Mouse (Mus musculus) midbrain, embryonic 13.5 days (tissue): Measurements from ENCODE around the gene Ksr2. TPM values are rescaled to one million over a fixed set of nuclear protein-coding genes. Genes with fewer than 3 reads are reported as not detected.

Experiments
- ATAC-seq: fragments of 200-750 bp; cut with Nextera tagmentation; 2 replicates; pipeline ENCODE4 v1.8.0; 2017; ENCODE audit warnings: mild to moderate bottlenecking, moderate TSS enrichment, moderate library complexity
- H3K27ac ChIP-seq: fragments of 300-500 bp; sonication (generic); 2 replicates; pipeline ENCODE4 v1.5.1; 2015; ENCODE audit warnings: inconsistent platforms, mild to moderate bottlenecking, moderate library complexity
- H3K27me3 ChIP-seq: fragments of 300-500 bp; sonication (generic); 2 replicates; pipeline ENCODE4 v1.6.1; 2015; ENCODE audit warnings: mild to moderate bottlenecking, inconsistent platforms
- H3K36me3 ChIP-seq: fragments of 300-500 bp; sonication (generic); 2 replicates; pipeline ENCODE4 v1.6.1; 2015; ENCODE audit warnings: mild to moderate bottlenecking, inconsistent platforms
- H3K4me1 ChIP-seq: fragments of 300-500 bp; sonication (generic); replicated peaks from 2 replicates; pipeline ENCODE4 v1.6.1; 2015; ENCODE audit warnings: inconsistent platforms
- H3K4me2 ChIP-seq: fragments of 300-500 bp; sonication (generic); replicated peaks from 2 replicates; pipeline ENCODE4 v1.6.1; 2015; ENCODE audit warnings: moderate library complexity, mild to moderate bottlenecking, inconsistent platforms
- H3K4me3 ChIP-seq: fragments of 300-500 bp; sonication (generic); replicated peaks from 2 replicates; pipeline ENCODE4 v1.5.1; 2015; ENCODE audit warnings: mild to moderate bottlenecking, inconsistent platforms
- H3K9ac ChIP-seq: fragments of 300-500 bp; sonication (generic); replicated peaks from 2 replicates; pipeline ENCODE4 v1.6.1; 2015; ENCODE audit warnings: mild to moderate bottlenecking, inconsistent platforms
- H3K9me3 ChIP-seq: fragments of 300-500 bp; sonication (generic); 2 replicates; pipeline ENCODE4 v1.6.1; 2016; ENCODE audit warnings: mild to moderate bottlenecking, inconsistent platforms
- WGBS: fragments of 180-500 bp; shearing (Covaris S2); methylation state at CpG from one replicate; pipeline ENCODE4 v1.1.7; 2015; 5-methylcytosine and 5-hydroxymethylcytosine counted together
- polyA plus RNA-seq: library from polyadenylated mRNA; unstranded; fragments of >200 nt; fragmentation: Nextera tagmentation; extraction: Ambion mirVana; gene quantifications from 2 replicates; pipeline ENCODE4 v1.2.1, GENCODE M21; 2015

Gene Ksr2
- polyA plus RNA-seq, 1 experiment from 2014 or later: 6.9 TPM

GRCm38 (mm10) chr5:117486092-117486491 lies 72.3 kb downstream of the Ksr2 start:
- Histone ChIP-seq H3K27me3 (no peaks in the 10 kb centered on the region), H3K36me3 (no peaks in the 10 kb centered on the region), H3K4me1 (peaks cover 3% of the 10 kb centered on the region; the same call in 1 of the 2 replicates), H3K4me3 (no peak overlapping the region), H3K9me3 (no peaks in the 10 kb centered on the region), H3K9ac (no peak overlapping the region), H3K27ac (no peak overlapping the region), H3K4me2 (no peak overlapping the region)
- 65% methylated on average over 7 of the region's 7 CpGs for WGBS
- no peak for ATAC-seq

GRCm38 (mm10) chr5:117488155-117488554 lies 74.4 kb downstream of the Ksr2 start:
- H3K36me3 ChIP-seq: no peaks in the 10 kb centered on the region
- H3K27me3 ChIP-seq: no peaks in the 10 kb centered on the region
- H3K9me3 ChIP-seq: no peaks in the 10 kb centered on the region
- ATAC-seq: no peak
- 85% methylated on average over 6 of the region's 6 CpGs for WGBS
- peaks cover 13% of the 10 kb centered on the region for H3K4me1 ChIP-seq
- no peak overlapping the region for H3K4me3 ChIP-seq
- H3K4me2 ChIP-seq: no peak overlapping the region
- H3K27ac ChIP-seq: no peak overlapping the region
- no peak overlapping the region for H3K9ac ChIP-seq

DNA sequence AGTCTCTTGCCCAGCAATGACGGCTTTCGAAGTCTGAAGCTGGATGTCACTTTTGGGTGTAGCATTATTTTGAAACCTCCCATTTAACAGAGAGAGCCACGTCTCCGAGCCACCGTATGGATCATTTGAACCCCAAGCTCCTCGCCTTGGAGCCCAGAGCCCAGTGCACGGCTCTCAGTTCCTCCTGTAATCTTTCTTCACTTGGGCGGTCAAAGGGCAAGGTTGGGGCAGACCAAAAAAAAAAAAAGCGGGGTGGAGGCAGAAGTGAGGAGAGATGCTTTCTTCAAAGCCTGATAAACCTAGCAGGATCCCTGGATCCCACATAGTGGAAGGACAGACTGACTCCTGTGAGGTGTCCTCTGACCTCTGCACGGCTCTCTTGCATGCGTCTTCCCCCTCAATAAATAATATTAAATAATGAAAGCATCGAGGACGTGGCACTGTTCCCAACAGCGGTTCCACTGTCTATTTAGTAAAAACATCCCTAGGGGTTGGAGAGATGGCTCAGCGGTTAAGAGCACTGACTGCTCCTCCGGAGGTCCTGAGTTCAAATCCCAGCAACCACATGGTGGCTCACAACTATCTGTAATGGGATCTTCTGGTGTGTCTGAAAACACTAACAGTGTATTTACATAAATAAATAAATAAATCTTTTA lies 75.0 kb downstream of the Ksr2 start:
- no peak for ATAC-seq

DNA sequence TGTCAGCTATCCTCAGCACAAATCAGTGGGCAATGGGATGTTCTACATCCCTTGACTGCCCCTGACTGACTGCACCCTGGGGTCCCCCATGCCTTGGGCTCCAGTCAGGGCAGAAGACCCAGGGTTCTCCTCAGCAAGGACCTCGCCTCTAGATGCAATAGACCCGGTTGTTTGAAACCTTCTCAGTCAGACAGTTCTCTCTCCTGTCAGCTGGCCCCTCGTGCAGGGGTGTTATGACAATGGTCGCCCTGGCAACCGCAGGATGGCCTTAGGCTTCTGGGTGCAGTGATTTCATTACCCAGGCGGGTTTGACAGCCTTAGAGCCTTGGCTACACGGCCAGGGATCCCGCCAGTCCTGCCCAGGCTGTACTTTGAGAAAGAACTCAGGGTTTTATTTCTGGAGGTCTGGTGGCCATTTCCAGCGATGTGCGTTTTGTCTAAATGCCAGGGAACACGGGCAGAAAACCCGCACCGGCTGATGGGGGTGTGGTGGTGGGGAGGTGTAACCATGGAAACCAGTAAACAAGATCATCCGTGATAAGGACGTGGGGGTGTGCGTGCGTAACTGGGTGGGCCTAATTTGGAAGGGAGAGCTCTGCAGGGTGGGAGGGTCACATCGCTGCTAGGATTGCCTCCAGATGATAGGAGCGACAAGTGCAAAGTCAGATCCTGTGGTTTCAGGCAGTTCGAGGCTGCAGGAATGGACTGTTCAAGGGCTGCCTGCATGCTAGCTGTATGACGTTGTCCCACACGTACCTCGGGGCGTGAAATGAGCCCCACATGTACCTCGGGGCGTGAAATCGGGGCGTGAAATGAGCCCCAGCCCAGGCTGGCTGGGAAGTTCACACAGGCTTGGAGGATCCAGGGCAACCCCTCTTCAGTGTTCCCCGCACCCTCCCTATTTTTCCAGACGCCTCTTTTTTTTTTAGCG lies 79.4 kb downstream of the Ksr2 start:
- Histone ChIP-seq H3K36me3 (no peaks in the 10 kb centered on the region), H3K4me2 (peak overlapping the region; percentile 60), H3K4me1 (peaks cover 20% of the 10 kb centered on the region), H3K9ac (peak overlapping the region; percentile 52), H3K27ac (peak overlapping the region; percentile 83), H3K4me3 (peak overlapping the region; percentile 29), H3K27me3 (no peaks in the 10 kb centered on the region), H3K9me3 (no peaks in the 10 kb centered on the region)
- WGBS: 13% methylated on average over 31 of the region's 31 CpGs
- peak; percentile 93 for ATAC-seq

More for the DNA sequence above, 75.0 kb downstream of the Ksr2 start:
- 89% methylated on average over 16 of the region's 16 CpGs for WGBS
- H3K9ac ChIP-seq: no peak overlapping the region
- H3K36me3 ChIP-seq: no peaks in the 10 kb centered on the region
- no peak overlapping the region for H3K4me3 ChIP-seq
- H3K4me2 ChIP-seq: no peak overlapping the region
- H3K9me3 ChIP-seq: no peaks in the 10 kb centered on the region
- no peaks in the 10 kb centered on the region for H3K27me3 ChIP-seq
- H3K27ac ChIP-seq: no peak overlapping the region
- H3K4me1 ChIP-seq: peaks cover 19% of the 10 kb centered on the region

DNA sequence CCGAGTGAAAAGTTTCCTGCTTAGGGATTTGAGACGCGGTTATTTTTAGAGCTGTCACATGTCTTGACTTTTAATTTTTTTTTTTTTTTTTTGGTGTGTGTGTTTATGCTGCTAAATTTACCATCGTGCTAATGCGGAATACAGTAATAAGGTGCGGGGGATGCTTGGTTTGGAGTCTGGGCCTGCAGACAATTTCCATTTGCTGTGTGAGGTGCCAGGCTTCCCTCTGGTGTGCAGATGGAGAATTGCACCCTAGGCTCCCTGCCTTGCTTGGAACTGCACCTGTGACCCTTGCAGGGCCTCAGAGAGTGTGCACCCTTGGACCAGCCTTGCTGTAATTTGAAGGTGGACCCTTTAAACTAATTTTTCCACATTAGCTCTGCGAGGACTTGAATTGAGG lies 80.1 kb downstream of the Ksr2 start:
- Histone ChIP-seq H3K4me1 (peaks cover 20% of the 10 kb centered on the region), H3K9ac (0 out of 2 replicates have a peak overlapping the region, but pooled peaks have one; percentile 52), H3K27me3 (no peaks in the 10 kb centered on the region), H3K27ac (no peak overlapping the region; the same call in 1 of the 2 replicates), H3K4me2 (peak overlapping the region; percentile 60), H3K4me3 (no peak overlapping the region), H3K36me3 (no peaks in the 10 kb centered on the region), H3K9me3 (no peaks in the 10 kb centered on the region)
- 23% methylated on average over 7 of the region's 7 CpGs for WGBS
- ATAC-seq: peak; percentile 40; the same call in 1 of the 2 replicates

- Histone ChIP-seq H3K36me3 (peaks cover 6% of the 10 kb centered on the region), H3K27ac (no peak overlapping the region), H3K9me3 (no peaks in the 10 kb centered on the region), H3K9ac (no peak overlapping the region), H3K27me3 (no peaks in the 10 kb centered on the region), H3K4me2 (no peak overlapping the region), H3K4me1 (peaks cover 17% of the 10 kb centered on the region), H3K4me3 (no peak overlapping the region)
- no peak for ATAC-seq
- 67% methylated on average over 21 of the region's 21 CpGs for WGBS
These were observed 83.3 kb downstream of the Ksr2 start for GRCm38 (mm10) chr5:117497084-117497483.

DNA sequence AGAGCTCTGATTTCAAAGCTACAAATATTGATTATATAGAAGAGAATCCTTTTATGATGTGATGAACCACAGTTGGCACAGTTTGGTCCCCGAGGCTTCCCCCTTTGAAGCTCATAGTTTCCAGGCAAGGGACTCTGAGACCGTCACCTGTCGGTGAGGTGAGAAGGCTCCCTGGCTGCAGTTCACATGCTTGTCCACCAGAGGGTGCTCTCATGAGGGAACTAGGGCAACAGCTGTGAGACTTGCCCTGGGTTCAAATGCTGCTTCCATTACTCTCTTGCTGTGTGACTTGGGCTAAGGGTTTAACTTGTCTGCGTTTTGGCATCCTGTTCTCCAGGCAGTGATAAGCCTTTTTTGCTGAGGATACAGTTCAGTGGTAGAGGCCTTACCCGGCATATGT lies 88.8 kb downstream of the Ksr2 start:
- Histone ChIP-seq H3K4me2 (no peak overlapping the region), H3K27me3 (no peaks in the 10 kb centered on the region), H3K9me3 (no peaks in the 10 kb centered on the region), H3K36me3 (peaks cover 6% of the 10 kb centered on the region), H3K4me1 (no peaks in the 10 kb centered on the region), H3K4me3 (no peak overlapping the region), H3K9ac (no peak overlapping the region), H3K27ac (no peak overlapping the region)
- ATAC-seq: no peak
- 90% methylated on average over 5 of the region's 5 CpGs for WGBS

GRCm38 (mm10) chr5:117504431-117504830 lies 90.6 kb downstream of the Ksr2 start:
- Histone ChIP-seq H3K27me3 (no peaks in the 10 kb centered on the region), H3K4me1 (no peaks in the 10 kb centered on the region), H3K4me3 (no peak overlapping the region), H3K9me3 (no peaks in the 10 kb centered on the region), H3K36me3 (peaks cover 6% of the 10 kb centered on the region), H3K9ac (no peak overlapping the region), H3K4me2 (no peak overlapping the region), H3K27ac (no peak overlapping the region)
- no peak for ATAC-seq
- 93% methylated on average over 5 of the region's 5 CpGs for WGBS

DNA sequence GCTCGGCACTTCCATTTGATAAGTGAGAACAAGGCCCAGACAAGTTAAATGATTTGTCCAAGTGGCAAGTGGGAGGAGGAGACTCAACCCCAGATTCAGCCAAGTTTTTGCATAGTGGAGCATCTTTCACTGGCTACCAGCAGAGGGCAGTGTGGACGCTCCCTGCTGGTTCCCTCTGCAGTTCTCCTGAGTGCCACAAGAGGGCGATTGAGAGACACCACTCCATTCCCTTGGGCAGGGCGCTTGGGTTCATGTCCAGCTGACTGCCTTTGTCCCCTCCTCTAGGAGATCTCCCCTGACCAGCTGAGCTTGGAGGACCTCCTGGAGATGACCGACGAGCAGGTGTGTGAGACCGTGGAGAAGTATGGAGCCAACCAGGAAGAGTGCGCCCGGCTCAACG lies 91.4 kb downstream of the Ksr2 start:
- WGBS: 70% methylated on average over 10 of the region's 10 CpGs
- no peak overlapping the region for H3K4me2 ChIP-seq
- ATAC-seq: peak; percentile 51; the same call in 1 of the 2 replicates

GRCm38 (mm10) chr5:117505769-117506168 lies 92.0 kb downstream of the Ksr2 start:
- Histone ChIP-seq H3K27me3 (no peaks in the 10 kb centered on the region), H3K4me2 (no peak overlapping the region), H3K9ac (no peak overlapping the region), H3K27ac (no peak overlapping the region), H3K4me1 (peaks cover 3% of the 10 kb centered on the region; the same call in 1 of the 2 replicates), H3K4me3 (no peak overlapping the region), H3K36me3 (peaks cover 6% of the 10 kb centered on the region), H3K9me3 (no peaks in the 10 kb centered on the region)
- WGBS: 80% methylated on average over 7 of the region's 7 CpGs
- no peak for ATAC-seq

More for the DNA sequence above, 91.4 kb downstream of the Ksr2 start:
- Histone ChIP-seq H3K9ac (no peak overlapping the region), H3K27me3 (no peaks in the 10 kb centered on the region), H3K4me1 (peaks cover 3% of the 10 kb centered on the region; the same call in 1 of the 2 replicates), H3K4me3 (no peak overlapping the region), H3K9me3 (no peaks in the 10 kb centered on the region), H3K27ac (no peak overlapping the region), H3K36me3 (peaks cover 6% of the 10 kb centered on the region)

DNA sequence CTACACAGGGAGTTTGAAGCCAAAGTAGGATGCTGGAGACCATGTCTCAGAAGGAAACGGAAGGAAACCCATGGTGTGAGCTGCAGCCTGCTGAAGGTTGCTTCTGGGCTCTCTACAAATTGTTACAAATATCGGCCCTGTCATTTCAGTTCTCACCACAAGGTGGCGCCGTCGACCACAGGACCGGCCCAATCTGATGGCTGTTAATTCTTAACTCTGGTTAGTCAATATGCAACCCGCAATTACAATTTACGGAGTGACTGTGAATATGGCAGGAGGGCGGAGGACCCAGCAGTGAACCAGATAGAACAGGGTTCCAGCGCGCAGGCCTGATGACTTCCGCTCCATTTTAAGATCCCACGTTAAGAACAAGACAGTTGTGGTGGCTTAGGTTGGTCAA lies 92.6 kb downstream of the Ksr2 start:
- ATAC-seq: no peak

More for the DNA sequence above, 92.6 kb downstream of the Ksr2 start:
- Histone ChIP-seq H3K27ac (no peak overlapping the region), H3K9ac (no peak overlapping the region), H3K4me2 (no peak overlapping the region), H3K9me3 (no peaks in the 10 kb centered on the region), H3K4me1 (peaks cover 3% of the 10 kb centered on the region; the same call in 1 of the 2 replicates), H3K27me3 (no peaks in the 10 kb centered on the region), H3K36me3 (peaks cover 5% of the 10 kb centered on the region), H3K4me3 (no peak overlapping the region)
- 40% methylated on average over 13 of the region's 13 CpGs for whole genome bisulfite sequencing
